Mouse (Mus musculus) liver, postnatal 0 days (tissue): ENCODE results near the gene Cfap20.

Experiments
- CTCF ChIP-seq: sonication (generic); IDR thresholded peaks from 2 replicates; pipeline ENCODE4 v1.5.1; 2016; ENCODE audit warnings: antibody characterized with exemption, low read depth
- EP300 ChIP-seq: IDR thresholded peaks from 2 replicates; pipeline ENCODE4 v1.6.1; 2016; ENCODE audit warnings: antibody characterized with exemption, low read depth, mild to moderate bottlenecking

DNA sequence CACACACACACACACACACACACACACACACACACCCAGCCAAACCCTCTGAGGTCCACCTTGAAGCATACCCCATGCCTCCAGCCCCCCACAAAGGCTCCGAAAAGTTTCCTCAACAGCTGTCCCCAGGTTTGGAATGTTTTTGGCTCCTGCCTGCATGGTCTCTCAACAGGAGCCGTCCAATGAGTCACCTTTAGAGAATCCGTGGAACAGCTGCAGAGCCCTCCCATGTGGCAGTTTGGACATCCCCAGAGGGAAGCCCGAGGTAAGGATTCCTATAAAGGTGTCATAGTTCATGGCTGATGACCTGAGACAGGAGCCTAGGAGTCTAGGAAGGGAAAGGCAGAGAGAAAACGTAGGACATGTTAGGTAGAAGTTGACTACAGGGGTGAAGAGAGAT lies 48.6 kb downstream of the Cfap20 start:
- no peak for TF ChIP-seq CTCF
- TF ChIP-seq EP300, result no peak
